Mouse (Mus musculus) heart, postnatal 0 days (tissue): Measurements from ENCODE around the gene Tulp2. TPM values are rescaled to one million over a fixed set of nuclear protein-coding genes. Genes with fewer than 3 reads are reported as not detected.
"Not testable (repeated sequence)": the region's sequence is repeated elsewhere in the genome, so short reads cannot be mapped to it uniquely, and the experiment has no call there.

Experiments
- ATAC-seq: fragments of 200-750 bp; cut with Nextera tagmentation; 2 replicates; pipeline ENCODE4 v1.8.0; 2017; ENCODE audit warnings: low read depth, moderate number of reproducible peaks, moderate library complexity; ENCODE audit not compliant: insufficient read depth
- DNase-seq: peaks from one replicate; pipeline ENCODE4 v3.0.0-alpha.2; 2016; ENCODE audit warnings: low spot score
- H3K27ac ChIP-seq: fragments of 300-500 bp; sonication (generic); 2 replicates; pipeline ENCODE4 v1.5.1; 2014; ENCODE audit warnings: low read depth, mild to moderate bottlenecking
- H3K27me3 ChIP-seq: fragments of 300-500 bp; sonication (generic); 2 replicates; pipeline ENCODE4 v1.6.1; 2014; ENCODE audit warnings: low read length, mixed read lengths; ENCODE audit not compliant: control insufficient read depth, insufficient read depth
- H3K36me3 ChIP-seq: fragments of 300-500 bp; sonication (generic); replicated peaks from 2 replicates; pipeline ENCODE4 v1.6.1; 2014; ENCODE audit warnings: low read length, mixed read lengths; ENCODE audit not compliant: control insufficient read depth, insufficient read depth
- H3K4me1 ChIP-seq: fragments of 300-500 bp; sonication (generic); 2 replicates; pipeline ENCODE4 v1.6.1; 2014; ENCODE audit warnings: antibody characterized with exemption; ENCODE audit not compliant: control insufficient read depth, insufficient read depth
- H3K4me2 ChIP-seq: fragments of 300-500 bp; sonication (generic); 2 replicates; pipeline ENCODE4 v1.6.1; 2014; ENCODE audit warnings: low read depth, mild to moderate bottlenecking, low read length, moderate library complexity
- H3K4me3 ChIP-seq: fragments of 300-500 bp; sonication (generic); 2 replicates; pipeline ENCODE4 v1.5.1; 2014; ENCODE audit warnings: low read depth, low read length
- H3K9ac ChIP-seq: fragments of 300-500 bp; sonication (generic); replicated peaks from 2 replicates; pipeline ENCODE4 v1.6.1; 2014; ENCODE audit warnings: low read depth, low read length, mixed read lengths
- H3K9me3 ChIP-seq: fragments of 300-500 bp; sonication (generic); replicated peaks from 2 replicates; pipeline ENCODE4 v1.6.1; 2016; ENCODE audit warnings: low read length; ENCODE audit not compliant: control insufficient read depth
- CTCF ChIP-seq: IDR thresholded peaks from 2 replicates; pipeline ENCODE4 v1.5.1; 2016; ENCODE audit warnings: antibody characterized with exemption, control low read depth, low read depth
- EP300 ChIP-seq: IDR thresholded peaks from 2 replicates; pipeline ENCODE4 v1.6.1; 2016; ENCODE audit warnings: antibody characterized with exemption, low read depth
- WGBS: fragments of 180-500 bp; shearing (Covaris S2); extraction: QIAGEN DNeasy Blood & Tissue Kit; methylation state at CpG from one replicate; pipeline ENCODE4 v1.1.7; 2014; 5-methylcytosine and 5-hydroxymethylcytosine counted together
- polyA plus RNA-seq: library from polyadenylated mRNA; unstranded; fragments of >200 nt; fragmentation: Nextera tagmentation; extraction: Ambion mirVana; gene quantifications from 2 replicates; pipeline ENCODE4 v1.2.1, GENCODE M21; 2015
- total RNA-seq: library from RNA; depleted of rRNA; stranded (reverse); fragments of >200 nt; gene quantifications from 2 replicates; pipeline ENCODE4 v1.2.3, GENCODE M21; 2014; ENCODE audit warnings: low replicate concordance

Gene Tulp2
- total and polyA plus RNA-seq, 2 experiments from 2014 or later: 0.20 TPM; not detected in 1

GRCm38 (mm10) chr7:45476453-45476852, 5.2 kb upstream of the Tulp2 start:
- TF ChIP-seq CTCF (no peak), EP300 (no peak)
- no peaks in the 10 kb centered on the region for H3K27me3 ChIP-seq
- H3K9ac ChIP-seq: no peak overlapping the region
- no peak overlapping the region for H3K4me3 ChIP-seq
- 32% methylated on average over 1 of the region's 1 CpGs for WGBS
- no peak overlapping the region for H3K27ac ChIP-seq
- H3K36me3 ChIP-seq: no peaks in the 10 kb centered on the region
- no peak for DNase-seq
- H3K4me2 ChIP-seq: no peak overlapping the region
- no peak for ATAC-seq
- H3K4me1 ChIP-seq: no peaks in the 10 kb centered on the region
- no peaks in the 10 kb centered on the region for H3K9me3 ChIP-seq

GRCm38 (mm10) chr7:45477003-45477402, 4.7 kb upstream of the Tulp2 start:
- no peak overlapping the region for H3K27ac ChIP-seq
- no peaks in the 10 kb centered on the region for H3K36me3 ChIP-seq
- TF ChIP-seq CTCF (peak; percentile 74), EP300 (no peak)
- no peak overlapping the region for H3K9ac ChIP-seq
- DNase-seq (peak; percentile 63), ATAC-seq (0 out of 2 replicates have a peak, but pooled peaks have one; percentile 49)
- H3K4me2 ChIP-seq: no peak overlapping the region
- H3K9me3 ChIP-seq: no peaks in the 10 kb centered on the region
- no peaks in the 10 kb centered on the region for H3K27me3 ChIP-seq
- no peak overlapping the region for H3K4me3 ChIP-seq
- H3K4me1 ChIP-seq: no peaks in the 10 kb centered on the region
- 9% methylated on average over 3 of the region's 3 CpGs for WGBS

GRCm38 (mm10) chr7:45478774-45479173, 2.9 kb upstream of the Tulp2 start:
- no peak for ATAC-seq
- WGBS: 90% methylated on average over 7 of the region's 7 CpGs
- TF ChIP-seq CTCF (no peak), EP300 (no peak)
- H3K9ac ChIP-seq: no peak overlapping the region
- DNase-seq: no peak
- H3K4me1 ChIP-seq: no peaks in the 10 kb centered on the region
- no peaks in the 10 kb centered on the region for H3K36me3 ChIP-seq
- H3K9me3 ChIP-seq: no peaks in the 10 kb centered on the region
- H3K27ac ChIP-seq: no peak overlapping the region
- no peaks in the 10 kb centered on the region for H3K27me3 ChIP-seq
- no peak overlapping the region for H3K4me3 ChIP-seq
- no peak overlapping the region for H3K4me2 ChIP-seq

- WGBS: 76% methylated on average over 3 of the region's 4 CpGs
- H3K4me1 ChIP-seq, DNase-seq, H3K4me2 ChIP-seq, H3K27ac ChIP-seq, H3K9me3 ChIP-seq, H3K4me3 ChIP-seq, H3K27me3 ChIP-seq, ATAC-seq, H3K9ac ChIP-seq, H3K36me3 ChIP-seq: not testable (repeated sequence)
Measured at GRCm38 (mm10) chr7:45480310-45480709, 1.4 kb upstream of the Tulp2 start.

- DNase-seq (no peak), ATAC-seq (no peak)
- no peaks in the 10 kb centered on the region for H3K36me3 ChIP-seq
- no peak overlapping the region for H3K27ac ChIP-seq
- no peak overlapping the region for H3K4me2 ChIP-seq
- no peaks in the 10 kb centered on the region for H3K9me3 ChIP-seq
- H3K4me1 ChIP-seq: no peaks in the 10 kb centered on the region
- WGBS: 80% methylated on average over 1 of the region's 1 CpGs
- H3K9ac ChIP-seq: no peak overlapping the region
- no peaks in the 10 kb centered on the region for H3K27me3 ChIP-seq
- no peak overlapping the region for H3K4me3 ChIP-seq
- TF ChIP-seq CTCF (no peak), EP300 (no peak)
Measured at GRCm38 (mm10) chr7:45482166-45482565, 489 bp downstream of the Tulp2 start.

- H3K27ac ChIP-seq, DNase-seq, H3K27me3 ChIP-seq, H3K36me3 ChIP-seq, H3K9me3 ChIP-seq, H3K4me2 ChIP-seq, H3K4me1 ChIP-seq, H3K9ac ChIP-seq, H3K4me3 ChIP-seq, ATAC-seq: not testable (repeated sequence)
- 90% methylated on average over 5 of the region's 5 CpGs for WGBS
Measured at GRCm38 (mm10) chr7:45484985-45485384, 3.3 kb downstream of the Tulp2 start.
